Mouse (Mus musculus): ENCODE measurements around the gene Kdm5d. TPM values are rescaled to one million over a fixed set of nuclear protein-coding genes. Genes with fewer than 3 reads are reported as not detected.

The Kdm5d gene
- total RNA-seq (2014; fragmentation: Nextera tagmentation): not detected in 2 replicates
- not detected in 2 replicates for total RNA-seq (2017)
- not detected in 2 replicates for polyA plus RNA-seq (2012)

DNA sequence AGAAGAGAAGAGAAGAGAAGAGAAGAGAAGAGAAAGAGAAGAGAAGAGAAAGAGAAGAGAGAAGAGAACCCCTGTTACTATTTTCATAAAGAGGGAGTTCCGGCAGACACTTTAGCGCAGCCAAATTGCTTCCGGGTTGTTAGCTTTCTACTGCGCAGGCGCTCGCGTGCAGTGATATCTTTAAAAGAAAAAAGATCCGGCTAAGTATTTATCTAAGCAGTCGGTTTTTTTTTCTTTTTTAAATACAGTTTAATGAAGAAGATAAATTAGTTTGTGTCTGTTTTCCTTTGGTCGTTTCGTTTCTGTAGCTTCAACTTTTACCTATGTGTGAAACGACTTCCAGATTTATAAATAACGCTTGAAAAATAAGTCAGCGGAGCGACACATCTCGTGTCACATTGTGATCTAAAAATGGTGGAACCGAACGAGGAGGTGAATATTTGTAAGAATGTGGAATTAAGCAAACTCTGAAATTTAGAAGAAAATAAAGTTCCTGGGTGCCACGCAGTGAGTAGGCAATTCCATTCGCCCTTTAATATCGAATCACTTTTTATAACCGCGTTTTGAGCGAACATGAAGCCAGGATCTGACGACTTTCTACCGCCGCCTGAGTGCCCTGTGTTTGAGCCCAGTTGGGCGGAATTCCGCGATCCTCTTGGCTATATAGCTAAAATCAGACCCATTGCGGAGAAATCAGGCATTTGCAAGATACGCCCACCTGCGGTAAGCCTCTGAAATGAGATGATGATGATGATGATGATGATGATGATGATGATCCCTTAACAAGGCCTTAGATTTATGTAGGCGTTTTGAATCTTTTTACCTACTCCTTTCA is at the start of gene Kdm5d:
Gene Kdm5d (plus strand): TSS at position 396 of the 835 bp plus-strand sequence.
- DNase-seq (ENCODE audit: low spot score) (no peak), ATAC-seq (ENCODE audit: extremely low read depth, insufficient number of reproducible peaks, low FRiP score, poor library complexity, severe bottlenecking) (no peak)
- Histone ChIP-seq H3K9me3 (replicated peaks) (no peaks in the 10 kb centered on the region), H3K36me3 (replicated peaks) (no peaks in the 10 kb centered on the region), H3K27me3 (ENCODE audit: insufficient read depth, low read length) (no peaks in the 10 kb centered on the region), H3K4me1 (ENCODE audit: insufficient read depth, low read depth, low read length) (no peaks in the 10 kb centered on the region), H3K4me3 (ENCODE audit: low read depth, low read length) (no peak within 1 kb of the TSS)
- no peak for TF ChIP-seq TAL1 (conservative IDR thresholded peaks at IDR 0.05; ENCODE audit: low read depth, low read length)

DNA sequence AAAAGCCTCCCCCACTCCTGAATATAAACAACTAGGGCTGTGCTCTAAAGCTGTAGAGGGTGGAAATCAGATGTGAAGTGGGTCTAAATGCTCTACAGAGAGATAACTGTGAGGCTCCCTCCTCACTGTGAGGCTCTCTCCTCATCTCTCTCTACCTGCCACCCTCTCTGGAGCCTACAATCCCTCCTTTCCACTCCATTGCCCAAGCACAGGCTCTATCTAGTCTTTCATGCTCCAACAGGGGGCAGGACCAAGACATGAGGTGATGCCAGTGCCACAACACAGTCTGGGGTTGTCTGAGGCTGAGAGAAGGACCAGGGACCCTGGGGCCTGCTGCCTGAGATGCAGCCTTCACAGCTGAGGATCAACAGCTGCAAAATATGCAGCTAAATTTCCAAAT is 25.2 kb upstream of the Kdm5d start:
- no peak for TF ChIP-seq POLR2AphosphoS5 (IDR thresholded peaks at IDR 0.05; ENCODE audit: insufficient replicate concordance, low read depth, low read length)
- TF ChIP-seq TAL1 (conservative IDR thresholded peaks at IDR 0.05; ENCODE audit: low read depth, low read length): no peak
- TF ChIP-seq GATA1 (IDR thresholded peaks at IDR 0.05; ENCODE audit: borderline replicate concordance, low read length): no peak
- TF ChIP-seq GATA2 (IDR thresholded peaks at IDR 0.05; ENCODE audit: borderline replicate concordance, low read depth, low read length): no peak
- no peak for TF ChIP-seq CTCF (IDR thresholded peaks at IDR 0.05; ENCODE audit: low read depth, low read length)
- H3K4me1 ChIP-seq (ENCODE audit: insufficient read depth, low read depth, low read length): no peaks in the 10 kb centered on the region
- ATAC-seq (ENCODE audit: extremely low read depth, insufficient number of reproducible peaks, low FRiP score, poor library complexity, severe bottlenecking) (no peak), DNase-seq (ENCODE audit: low spot score) (no peak)
- no peaks in the 10 kb centered on the region for H3K36me3 ChIP-seq (replicated peaks)
- H3K27me3 ChIP-seq (ENCODE audit: insufficient read depth, low read length): no peaks in the 10 kb centered on the region
- no peak overlapping the region for H3K4me3 ChIP-seq (ENCODE audit: low read depth, low read length)
- H3K9me3 ChIP-seq (replicated peaks): no peaks in the 10 kb centered on the region

DNA sequence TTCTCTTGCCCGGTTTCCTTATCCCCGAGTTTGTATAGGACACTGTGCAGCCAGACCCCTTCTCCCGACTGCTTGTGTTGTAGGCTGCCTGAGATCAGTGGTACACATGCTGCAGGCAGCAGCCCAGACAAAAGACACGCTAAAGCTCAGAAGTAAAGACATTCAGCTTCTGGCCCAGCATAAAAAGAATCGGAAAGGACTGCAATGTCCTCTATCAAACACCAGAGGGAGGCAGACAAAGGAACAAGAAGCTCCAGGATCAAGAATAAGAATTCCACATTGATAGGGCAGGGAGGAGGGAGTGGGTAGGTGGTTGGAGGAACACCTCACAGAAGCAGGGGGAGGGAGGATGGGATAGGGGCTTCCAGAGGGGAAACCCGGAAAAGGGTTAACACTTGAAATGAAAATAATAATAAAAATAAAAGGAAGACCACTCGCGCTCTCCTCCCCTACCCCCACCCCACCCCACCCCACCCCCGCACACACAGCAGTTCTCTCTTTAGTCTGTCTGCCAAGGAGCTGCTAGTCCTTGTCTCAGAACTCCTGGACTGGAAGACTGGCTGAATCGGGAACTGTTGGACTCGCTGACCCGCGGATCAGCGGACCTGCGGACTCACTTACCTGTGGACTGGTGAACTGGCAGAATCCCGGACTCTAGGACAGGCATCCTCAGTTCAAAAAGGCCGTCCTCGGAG is 24.6 kb upstream of the Kdm5d start:
- ATAC-seq (ENCODE audit: extremely low read depth, insufficient number of reproducible peaks, low FRiP score, poor library complexity, severe bottlenecking) (no peak), DNase-seq (ENCODE audit: low spot score) (no peak)
- Histone ChIP-seq H3K4me3 (ENCODE audit: low read depth, low read length) (no peak overlapping the region), H3K9me3 (replicated peaks) (no peaks in the 10 kb centered on the region), H3K4me1 (ENCODE audit: insufficient read depth, low read depth, low read length) (no peaks in the 10 kb centered on the region), H3K27me3 (ENCODE audit: insufficient read depth, low read length) (no peaks in the 10 kb centered on the region), H3K36me3 (replicated peaks) (no peaks in the 10 kb centered on the region)
- TF ChIP-seq CTCF (IDR thresholded peaks at IDR 0.05; ENCODE audit: low read depth, low read length) (no peak), TAL1 (conservative IDR thresholded peaks at IDR 0.05; ENCODE audit: low read depth, low read length) (no peak), GATA1 (IDR thresholded peaks at IDR 0.05; ENCODE audit: borderline replicate concordance, low read length) (no peak), POLR2AphosphoS5 (IDR thresholded peaks at IDR 0.05; ENCODE audit: insufficient replicate concordance, low read depth, low read length) (no peak), GATA2 (IDR thresholded peaks at IDR 0.05; ENCODE audit: borderline replicate concordance, low read depth, low read length) (no peak)

Other genes starting within 250 kb of the Kdm5d start
- gene Zfy1, start 100.4 kb upstream of the Kdm5d start, total RNA-seq (2014; fragmentation: Nextera tagmentation): not detected in 2 replicates
- gene Zfy1, start 100.4 kb upstream of the Kdm5d start, total RNA-seq (2017): not detected in 2 replicates
- not detected in 2 replicates for gene Zfy1, start 100.4 kb upstream of the Kdm5d start, polyA plus RNA-seq (2012)
- not detected in 2 replicates for gene Uba1y, start 79.1 kb upstream of the Kdm5d start, total RNA-seq (2014; fragmentation: Nextera tagmentation)
- not detected in 2 replicates for gene Uba1y, start 79.1 kb upstream of the Kdm5d start, total RNA-seq (2017)
- gene Uba1y, start 79.1 kb upstream of the Kdm5d start, polyA plus RNA-seq (2012): not detected in 2 replicates
- gene Eif2s3y, start 112.8 kb downstream of the Kdm5d start, total RNA-seq (2014; fragmentation: Nextera tagmentation): not detected in 2 replicates
- 0.17 TPM in 1 of 2 replicates, not detected in the other for gene Eif2s3y, start 112.8 kb downstream of the Kdm5d start, total RNA-seq (2017)
- not detected in 2 replicates for gene Eif2s3y, start 112.8 kb downstream of the Kdm5d start, polyA plus RNA-seq (2012)

All from G1E (cell line).